Mouse (Mus musculus) adrenal gland, adult (tissue): ENCODE measurements around the gene Taf6l.

ENCODE experiments used
- DNase-seq, 2 experiments: peaks; one replicate each; pipeline ENCODE4 v3.0.0; 2022 to 2023; ENCODE audit warnings: low spot score in 1 of 2; ENCODE audit not compliant: inconsistent age in 2 of 2

Gene Taf6l

GRCm38 (mm10) chr19:8786008-8786781 is at the start of gene Taf6l:
Gene Taf6l (minus strand): TSS chr19:8786417.
- DNase-seq = peak; percentile 93 to 97

GRCm38 (mm10) chr19:8832971-8833370 is 46.8 kb upstream of the Taf6l start:
- DNase-seq = peak; percentile 52 to 79

GRCm38 (mm10) chr19:8831262-8831661 is 45.0 kb upstream of the Taf6l start:
- DNase-seq = no peak

- DNase-seq = peak in 1 of 2 experiments; percentile 24
These were observed 44.4 kb upstream of the Taf6l start for GRCm38 (mm10) chr19:8830664-8831063.

- DNase-seq = peak in 1 of 2 experiments; percentile 45
These were observed 43.4 kb upstream of the Taf6l start, which contains the start of gene AC129217.1 for GRCm38 (mm10) chr19:8829660-8830059. Gene AC129217.1 (plus strand): TSS chr19:8829773.

GRCm38 (mm10) chr19:8822696-8823095 is 36.5 kb upstream of the Taf6l start:
- peak in 1 of 2 experiments; percentile 26 for DNase-seq

GRCm38 (mm10) chr19:8821146-8821545 is 34.9 kb upstream of the Taf6l start:
- no peak for DNase-seq

- DNase-seq = no peak
These were observed 34.3 kb upstream of the Taf6l start for GRCm38 (mm10) chr19:8820424-8820956.

- DNase-seq = peak in 1 of 2 experiments; percentile 99
These were observed 33.6 kb upstream of the Taf6l start, which contains the start of gene Hnrnpul2 for GRCm38 (mm10) chr19:8819596-8820423. Gene Hnrnpul2 (plus strand): TSS chr19:8820010.

- peak; percentile 98 to 99 for DNase-seq
These were observed 32.8 kb upstream of the Taf6l start, which contains the start of gene Ttc9c for GRCm38 (mm10) chr19:8818801-8819595. Gene Ttc9c (minus strand): TSS chr19:8819333.

- no peak for DNase-seq
These were observed 32.1 kb upstream of the Taf6l start for GRCm38 (mm10) chr19:8818301-8818798.

- no peak for DNase-seq
These were observed 30.8 kb upstream of the Taf6l start for GRCm38 (mm10) chr19:8817001-8817400.

GRCm38 (mm10) chr19:8815812-8816211 is 29.6 kb upstream of the Taf6l start:
- DNase-seq = peak in 1 of 2 experiments; percentile 77

- no peak for DNase-seq
These were observed 20.6 kb upstream of the Taf6l start for GRCm38 (mm10) chr19:8806810-8807209.

- no peak for DNase-seq
These were observed 17.9 kb upstream of the Taf6l start for GRCm38 (mm10) chr19:8803879-8804660.

- no peak for DNase-seq
These were observed 17.1 kb upstream of the Taf6l start for GRCm38 (mm10) chr19:8803204-8803780.

- peak; percentile 97 to 98 for DNase-seq
These were observed 16.1 kb upstream of the Taf6l start, which contains the start of gene Zbtb3 for GRCm38 (mm10) chr19:8802130-8802821. Gene Zbtb3 (plus strand): TSS chr19:8802555.

GRCm38 (mm10) chr19:8798947-8799315 is 12.7 kb upstream of the Taf6l start:
- no peak for DNase-seq
